Mouse (Mus musculus) heart, embryonic 14.5 days (tissue): ENCODE results near the gene Ifnl2. TPM values are rescaled to one million over a fixed set of nuclear protein-coding genes. Genes with fewer than 3 reads are reported as not detected.

Experiments used
- polyA plus RNA-seq: library from polyadenylated mRNA; unstranded; fragments of >200 nt; fragmentation: Nextera tagmentation; extraction: Ambion mirVana; gene quantifications from 2 replicates; pipeline ENCODE4 v1.2.1, GENCODE M21; 2014

Ifnl2 gene
- polyA plus RNA-seq, 1 experiment from 2014 or later: not detected

Other genes starting within 250 kb of the Ifnl2 start
- 8.4 and 10.3 TPM in 2 replicates for gene Eid2, start 242.6 kb downstream of the Ifnl2 start, polyA plus RNA-seq
- 6.7 and 8.4 TPM in 2 replicates for gene Eid2b, start 232.7 kb downstream of the Ifnl2 start, polyA plus RNA-seq
- not detected in 2 replicates for gene Selenov, start 219.3 kb downstream of the Ifnl2 start, polyA plus RNA-seq
- 0.14 TPM in 1 of 2 replicates, not detected in the other for gene Dll3, start 208.2 kb downstream of the Ifnl2 start, polyA plus RNA-seq
- gene Timm50, start 198.4 kb downstream of the Ifnl2 start, polyA plus RNA-seq: 119 and 131 TPM in 2 replicates
- 47.9 and 48.0 TPM in 2 replicates for gene Supt5, start 171.7 kb downstream of the Ifnl2 start, polyA plus RNA-seq
- gene Rps16, start 159.8 kb downstream of the Ifnl2 start, polyA plus RNA-seq: 731 and 789 TPM in 2 replicates
- gene Plekhg2, start 137.9 kb downstream of the Ifnl2 start, polyA plus RNA-seq: 32.9 and 35.6 TPM in 2 replicates
- gene Zfp36, start 130.2 kb downstream of the Ifnl2 start, polyA plus RNA-seq: 10.1 and 12.2 TPM in 2 replicates
- gene Med29, start 117.7 kb downstream of the Ifnl2 start, polyA plus RNA-seq: 50.9 and 57.7 TPM in 2 replicates
- 61.9 and 62.5 TPM in 2 replicates for gene Paf1, start 117.5 kb downstream of the Ifnl2 start, polyA plus RNA-seq
- gene Gmfg, start 73.0 kb downstream of the Ifnl2 start, polyA plus RNA-seq: 8.4 and 8.6 TPM in 2 replicates
- 1.6 and 2.1 TPM in 2 replicates for gene Lrfn1, start 58.5 kb downstream of the Ifnl2 start, polyA plus RNA-seq
- gene Ifnl3, start 12.4 kb upstream of the Ifnl2 start, polyA plus RNA-seq: not detected in 2 replicates
- gene Sycn, start 30.4 kb upstream of the Ifnl2 start, polyA plus RNA-seq: not detected in 2 replicates
- not detected in 2 replicates for gene Nccrp1, start 36.8 kb upstream of the Ifnl2 start, polyA plus RNA-seq
- 23.5 and 25.2 TPM in 2 replicates for gene Samd4b, start 87.7 kb upstream of the Ifnl2 start, polyA plus RNA-seq
- 21.1 and 22.1 TPM in 2 replicates for gene Pak4, start 87.7 kb upstream of the Ifnl2 start, polyA plus RNA-seq
- not detected in 2 replicates for gene Acp7, start 120.9 kb upstream of the Ifnl2 start, polyA plus RNA-seq
- 3.7 and 4.2 TPM in 2 replicates for gene Fbxo27, start 182.4 kb upstream of the Ifnl2 start, polyA plus RNA-seq
- 8.0 and 8.6 TPM in 2 replicates for gene Fbxo17, start 206.3 kb upstream of the Ifnl2 start, polyA plus RNA-seq
- gene Mrps12, start 231.4 kb upstream of the Ifnl2 start, polyA plus RNA-seq: 129 and 135 TPM in 2 replicates
- 18.8 and 20.3 TPM in 2 replicates for gene Sars2, start 231.5 kb upstream of the Ifnl2 start, polyA plus RNA-seq
- not detected in 2 replicates for gene Ccer2, start 245.7 kb upstream of the Ifnl2 start, polyA plus RNA-seq